Mouse (Mus musculus) layer of hippocampus, postnatal 14 days (tissue): ENCODE data around the gene Ddah2. TPM values are rescaled to one million over a fixed set of nuclear protein-coding genes. Genes with fewer than 3 reads are reported as not detected.

Experiments used
- DNase-seq, 2 experiments: peaks; one replicate each; pipeline ENCODE4 v3.0.0; 2021 to 2022; ENCODE audit warnings: low spot score in 2 of 2, mixed read lengths in 1 of 2
- total RNA-seq, 2 experiments: library from RNA; stranded (reverse); gene quantifications; 2 replicates each; pipeline ENCODE4 v1.2.3; 2021

Gene Ddah2
- total RNA-seq, 2 experiments from 2014 or later, result 26.4 to 33.1 TPM

DNA sequence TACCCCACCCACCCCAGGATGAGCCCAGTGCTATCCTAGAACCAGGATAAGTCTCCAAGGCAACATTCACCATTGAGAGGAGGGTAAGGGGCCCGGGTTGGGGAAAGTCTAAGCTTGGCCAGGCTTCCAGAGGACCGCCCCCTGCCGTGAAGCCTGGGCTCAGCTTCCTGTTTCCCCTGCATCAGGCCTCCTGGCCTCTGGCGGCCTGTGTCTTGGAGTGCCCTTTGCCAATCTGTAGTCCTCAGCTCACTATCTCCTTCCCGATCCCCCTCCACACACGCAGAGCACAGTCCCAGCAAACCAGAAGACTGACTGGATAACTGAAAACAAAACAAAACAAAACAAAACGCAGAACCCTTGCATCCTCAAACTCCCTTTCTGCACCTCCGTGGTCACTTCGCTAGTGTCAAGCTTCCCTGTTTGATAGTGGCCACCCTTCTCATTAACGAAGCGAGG is 9.2 kb upstream of the Ddah2 start, which contains the start of gene Clic1:
TSS of gene Clic1 (plus strand) at position 406 of the 456 bp plus-strand sequence.
- DNase-seq, result no peak

DNA sequence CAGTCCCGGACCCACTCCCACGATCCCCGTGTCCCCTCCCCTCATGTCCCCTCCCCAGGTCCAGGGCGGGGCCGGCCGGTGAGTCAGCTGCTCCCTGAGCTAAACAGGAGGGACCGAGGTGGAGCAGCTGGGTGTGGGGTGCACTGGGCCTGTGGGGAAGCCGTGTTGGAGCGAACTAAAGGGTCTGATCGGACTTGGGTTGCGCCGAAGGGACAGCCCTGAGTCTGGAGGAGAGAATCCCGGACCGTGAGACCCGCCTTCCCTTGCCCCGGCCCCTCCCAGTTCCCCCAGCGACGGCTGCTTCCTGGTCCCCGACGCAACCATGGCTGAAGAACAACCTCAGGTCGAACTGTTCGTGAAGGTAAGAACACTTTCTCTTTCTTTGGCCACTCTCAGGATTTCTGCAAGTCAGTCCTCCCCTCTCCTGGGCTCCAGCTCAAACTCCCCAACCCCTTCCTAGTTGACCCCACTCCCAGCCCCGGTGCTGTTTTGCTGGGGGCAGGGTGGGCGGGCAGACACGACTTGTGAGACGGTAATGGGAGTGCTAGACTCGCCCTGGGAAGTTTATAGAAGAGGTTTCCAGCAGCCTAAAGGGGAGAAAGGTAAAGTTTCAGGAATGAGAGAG is 8.6 kb upstream of the Ddah2 start:
- no peak for DNase-seq

DNA sequence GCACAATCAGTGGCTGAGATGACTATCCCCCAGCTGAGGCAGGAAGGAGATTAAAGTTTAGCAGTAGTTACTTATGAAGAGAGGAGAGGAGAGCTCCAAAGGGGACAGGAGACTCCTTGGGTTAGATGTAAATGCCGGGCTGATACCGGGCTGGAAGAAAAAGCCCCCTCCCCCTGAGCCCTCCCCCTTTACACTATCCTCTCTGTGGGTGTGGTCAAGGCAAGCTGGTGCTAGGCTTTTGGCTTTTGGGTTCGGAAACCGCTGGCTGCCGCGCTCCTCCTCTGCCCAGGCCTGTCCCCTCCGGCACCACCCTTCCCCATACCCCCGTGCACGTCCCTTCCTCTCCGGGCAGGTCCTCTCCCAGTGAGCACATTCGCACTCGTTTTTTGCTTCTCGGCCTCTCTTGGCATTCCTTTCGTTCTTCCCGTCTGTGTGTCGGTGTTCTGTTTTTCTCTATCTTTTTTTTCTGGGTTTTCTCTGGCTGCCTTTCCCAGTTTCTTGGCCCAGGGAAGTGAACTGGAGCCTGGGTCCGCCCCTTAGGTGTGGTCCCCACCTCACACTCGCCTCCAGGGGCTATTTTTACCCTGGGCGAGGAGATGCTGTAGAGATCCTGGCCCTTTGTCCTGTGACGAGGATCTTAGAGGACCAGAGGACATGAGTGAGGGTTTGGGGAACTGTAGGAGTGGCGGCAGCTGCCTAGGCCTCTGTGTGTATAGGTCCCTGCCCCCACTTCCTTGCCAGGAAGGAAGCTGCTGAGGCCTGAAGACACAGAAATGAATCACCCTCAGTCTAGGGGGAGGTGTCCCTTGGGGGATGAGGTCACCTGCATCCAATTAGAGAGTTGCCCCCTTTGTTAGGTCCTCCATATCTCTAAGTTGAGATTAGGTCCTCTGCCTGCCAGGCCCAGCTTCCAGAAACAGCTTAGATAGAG is 7.4 kb upstream of the Ddah2 start:
- DNase-seq, result no peak

DNA sequence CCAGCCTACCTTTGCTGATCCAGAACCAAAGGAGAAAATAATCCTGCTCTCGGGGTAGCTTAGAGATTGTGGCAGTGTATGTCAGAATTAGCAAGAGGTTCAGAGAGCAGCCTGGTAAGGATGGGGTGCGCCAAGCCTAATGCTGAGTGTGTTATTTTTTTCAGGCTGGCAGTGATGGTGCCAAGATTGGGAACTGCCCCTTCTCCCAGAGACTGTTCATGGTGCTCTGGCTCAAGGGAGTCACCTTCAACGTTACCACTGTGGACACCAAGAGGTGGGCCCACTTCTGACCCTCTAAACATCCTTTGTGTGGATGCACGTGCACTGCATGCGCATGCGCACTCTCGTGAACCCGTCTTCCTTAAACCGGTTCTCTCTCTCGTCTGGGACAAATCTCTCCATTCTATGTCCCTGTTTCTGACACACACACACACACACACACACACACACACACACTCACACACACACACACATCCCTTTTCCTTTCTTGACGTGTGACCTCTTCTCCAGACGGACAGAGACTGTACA is 6.5 kb upstream of the Ddah2 start:
- no peak for DNase-seq

DNA sequence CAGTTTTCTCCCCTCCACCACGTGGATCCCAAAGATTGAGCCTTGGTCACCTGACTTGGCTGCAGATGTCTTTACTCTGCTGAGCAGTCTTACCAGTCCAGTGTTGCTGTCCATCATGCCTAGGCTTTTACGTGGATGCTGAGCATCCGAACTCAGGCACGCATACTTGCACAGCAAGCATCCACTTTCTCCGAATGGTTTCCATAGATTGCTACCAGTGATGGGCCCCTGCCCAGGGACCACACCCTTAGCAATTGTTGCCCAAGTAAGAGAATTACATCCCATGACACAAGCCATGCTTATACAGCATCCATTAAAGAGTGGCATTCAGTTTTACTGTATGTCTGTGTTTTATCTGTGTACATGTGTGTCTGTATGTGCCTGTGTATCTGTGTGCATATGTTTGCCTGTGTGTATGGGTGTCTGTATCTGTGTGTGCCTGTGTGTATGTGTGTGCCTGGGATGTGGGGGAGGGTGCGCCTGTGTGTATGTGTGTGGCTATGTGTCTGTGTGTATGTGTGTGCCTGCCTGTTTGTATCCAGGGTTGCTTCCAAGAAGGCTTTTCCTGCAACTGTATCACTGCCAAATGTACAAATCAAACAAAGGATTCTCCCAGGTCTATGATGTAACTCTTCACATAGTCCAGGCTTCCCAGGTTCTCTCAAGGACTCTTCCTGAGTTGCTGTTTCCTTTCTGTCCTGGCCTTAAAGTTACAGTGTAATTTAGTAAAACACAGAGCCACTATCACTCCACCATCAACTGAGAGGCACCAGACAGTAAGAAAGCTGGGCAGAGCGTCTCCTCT is 2.9 kb upstream of the Ddah2 start:
- DNase-seq, result no peak

DNA sequence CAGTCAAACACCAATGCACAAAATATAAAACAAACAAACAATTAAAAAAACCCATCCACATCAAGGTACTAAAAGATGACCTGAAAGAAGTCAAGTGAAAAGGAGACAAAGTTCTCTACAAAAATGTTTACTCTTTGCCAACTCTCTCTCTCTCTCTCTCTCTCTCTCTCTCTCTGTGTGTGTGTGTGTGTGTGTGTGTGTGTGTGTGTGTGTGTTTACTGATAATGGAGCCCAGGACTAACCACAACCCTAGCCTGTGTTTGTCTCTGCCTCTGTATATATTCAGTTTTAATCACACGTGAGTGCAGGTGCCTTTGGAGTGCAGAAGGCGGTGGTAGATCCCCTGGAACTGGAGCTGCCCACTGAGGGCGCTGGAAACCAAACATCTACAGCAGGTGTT is 1.7 kb upstream of the Ddah2 start:
- no peak for DNase-seq

DNA sequence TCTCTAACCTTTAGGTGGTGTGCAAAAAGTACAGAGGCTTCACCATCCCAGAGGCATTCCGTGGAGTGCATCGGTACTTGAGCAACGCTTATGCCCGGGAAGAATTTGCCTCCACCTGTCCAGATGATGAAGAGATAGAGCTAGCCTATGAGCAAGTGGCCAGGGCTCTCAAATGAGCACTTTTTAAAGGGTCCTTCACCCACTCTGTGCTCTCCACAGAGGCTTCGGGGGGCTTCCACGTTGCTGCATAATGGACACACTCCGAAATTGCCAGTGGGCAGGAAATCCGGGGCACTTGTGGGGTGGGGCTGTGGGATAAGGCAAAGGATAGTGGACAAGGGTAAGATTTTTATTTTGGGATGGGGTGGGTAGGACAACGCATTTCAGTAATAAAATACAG is 519 bp upstream of the Ddah2 start:
- DNase-seq, result no peak

DNA sequence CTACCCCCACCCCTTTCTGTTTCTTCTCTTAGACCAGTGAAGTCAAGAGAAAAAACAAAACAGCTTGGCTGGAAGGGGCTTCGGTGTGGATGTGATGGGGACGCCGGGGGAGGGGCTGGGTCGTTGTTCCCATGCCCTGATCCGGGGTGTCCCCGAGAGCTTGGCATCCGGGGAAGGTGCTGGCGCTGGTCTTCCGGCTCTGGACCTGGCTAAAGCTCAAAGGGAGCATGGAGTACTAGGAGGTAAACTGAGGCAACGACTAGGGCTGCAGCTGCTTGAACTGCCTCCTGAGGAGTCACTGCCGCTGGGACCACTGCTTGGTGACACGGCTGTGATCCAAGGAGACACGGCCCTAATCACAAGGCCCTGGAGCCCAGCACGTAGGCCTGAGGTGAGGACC is 1.2 kb downstream of the Ddah2 start:
- no peak for DNase-seq

DNA sequence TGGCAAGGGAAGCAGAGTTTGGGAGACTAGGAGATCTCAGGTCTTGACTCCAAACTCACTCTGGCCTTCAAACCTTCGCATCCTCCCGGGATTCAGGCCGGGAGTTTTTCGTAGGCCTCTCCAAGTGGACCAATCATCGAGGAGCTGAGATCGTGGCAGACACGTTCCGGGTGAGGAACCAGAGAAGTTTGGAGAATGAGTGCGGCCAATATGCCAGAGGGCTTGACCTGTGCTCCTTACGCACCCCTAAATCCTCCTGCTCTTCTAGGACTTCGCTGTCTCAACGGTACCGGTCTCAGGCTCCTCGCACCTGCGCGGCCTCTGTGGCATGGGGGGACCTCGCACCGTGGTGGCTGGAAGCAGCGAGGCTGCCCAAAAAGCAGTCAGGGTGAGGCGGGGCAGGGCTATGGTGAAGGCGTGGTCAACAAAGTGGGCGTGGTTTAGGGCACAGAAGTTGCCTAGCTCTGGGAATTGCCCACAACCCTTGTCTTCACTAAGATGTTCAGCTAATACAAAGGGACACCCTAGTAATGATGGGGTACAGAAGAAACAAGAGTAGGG is 2.0 kb downstream of the Ddah2 start:
- no peak for DNase-seq

DNA sequence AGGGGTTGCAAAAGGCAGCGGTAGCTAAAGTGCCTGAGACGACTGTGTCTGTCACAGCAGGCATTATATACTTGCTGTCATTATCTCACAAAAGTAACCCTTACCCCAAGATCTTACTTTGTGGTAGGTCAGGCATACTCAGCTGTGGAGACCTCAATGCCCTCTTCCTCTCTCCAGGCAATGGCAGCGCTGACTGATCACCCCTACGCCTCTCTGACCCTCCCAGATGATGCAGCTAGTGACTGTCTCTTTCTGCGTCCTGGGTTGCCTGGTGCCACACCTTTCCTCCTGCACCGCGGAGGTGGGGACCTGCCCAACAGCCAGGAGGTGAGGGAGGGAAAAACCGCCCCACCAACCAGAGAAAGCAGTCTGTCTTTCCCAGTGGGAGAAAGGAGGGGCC is 2.5 kb downstream of the Ddah2 start:
- no peak for DNase-seq

DNA sequence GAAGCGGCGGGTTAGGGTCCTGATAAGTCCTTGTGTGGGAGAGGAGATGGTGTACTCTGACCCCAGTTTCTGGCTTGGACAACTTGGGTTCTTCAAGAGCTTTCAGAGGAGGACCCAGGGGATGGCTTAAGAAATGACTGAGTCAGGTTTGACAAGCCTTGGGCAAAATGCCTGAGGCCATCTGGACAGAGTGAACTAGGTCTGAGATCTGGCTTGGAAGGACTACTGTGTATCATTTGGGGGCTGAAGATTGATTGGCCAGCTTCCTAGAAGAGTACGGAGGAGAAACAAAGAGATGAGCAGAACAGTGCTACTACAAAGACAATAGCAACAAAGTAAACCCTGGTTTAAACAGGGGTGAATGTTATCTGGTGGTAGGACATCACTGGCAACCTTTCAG is 4.6 kb downstream of the Ddah2 start:
- DNase-seq, result no peak

DNA sequence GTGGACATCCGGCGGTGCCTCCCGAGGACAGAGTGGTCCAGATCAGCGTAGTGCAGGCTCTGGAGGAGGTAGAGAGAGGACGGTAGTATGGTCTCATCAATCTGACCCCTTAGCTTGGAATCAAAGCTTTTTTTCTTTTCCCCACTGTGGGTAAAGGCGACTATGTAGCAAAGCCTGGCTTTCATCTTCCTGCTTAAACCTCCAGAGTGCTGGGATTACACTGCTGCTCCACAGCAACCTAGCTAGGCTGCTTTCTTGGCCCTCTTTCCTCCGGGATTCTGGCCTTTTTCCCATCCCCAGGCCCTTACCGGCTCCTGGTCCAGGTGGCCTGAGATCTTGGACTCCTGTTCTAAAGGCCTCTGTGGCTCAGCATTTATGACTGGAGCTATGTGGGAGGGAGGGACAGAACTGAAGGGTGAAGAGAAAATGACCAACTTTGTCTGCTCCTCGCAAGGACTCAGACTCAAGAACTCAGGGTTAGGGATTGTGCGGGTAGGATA is 5.6 kb downstream of the Ddah2 start:
- DNase-seq, result no peak

DNA sequence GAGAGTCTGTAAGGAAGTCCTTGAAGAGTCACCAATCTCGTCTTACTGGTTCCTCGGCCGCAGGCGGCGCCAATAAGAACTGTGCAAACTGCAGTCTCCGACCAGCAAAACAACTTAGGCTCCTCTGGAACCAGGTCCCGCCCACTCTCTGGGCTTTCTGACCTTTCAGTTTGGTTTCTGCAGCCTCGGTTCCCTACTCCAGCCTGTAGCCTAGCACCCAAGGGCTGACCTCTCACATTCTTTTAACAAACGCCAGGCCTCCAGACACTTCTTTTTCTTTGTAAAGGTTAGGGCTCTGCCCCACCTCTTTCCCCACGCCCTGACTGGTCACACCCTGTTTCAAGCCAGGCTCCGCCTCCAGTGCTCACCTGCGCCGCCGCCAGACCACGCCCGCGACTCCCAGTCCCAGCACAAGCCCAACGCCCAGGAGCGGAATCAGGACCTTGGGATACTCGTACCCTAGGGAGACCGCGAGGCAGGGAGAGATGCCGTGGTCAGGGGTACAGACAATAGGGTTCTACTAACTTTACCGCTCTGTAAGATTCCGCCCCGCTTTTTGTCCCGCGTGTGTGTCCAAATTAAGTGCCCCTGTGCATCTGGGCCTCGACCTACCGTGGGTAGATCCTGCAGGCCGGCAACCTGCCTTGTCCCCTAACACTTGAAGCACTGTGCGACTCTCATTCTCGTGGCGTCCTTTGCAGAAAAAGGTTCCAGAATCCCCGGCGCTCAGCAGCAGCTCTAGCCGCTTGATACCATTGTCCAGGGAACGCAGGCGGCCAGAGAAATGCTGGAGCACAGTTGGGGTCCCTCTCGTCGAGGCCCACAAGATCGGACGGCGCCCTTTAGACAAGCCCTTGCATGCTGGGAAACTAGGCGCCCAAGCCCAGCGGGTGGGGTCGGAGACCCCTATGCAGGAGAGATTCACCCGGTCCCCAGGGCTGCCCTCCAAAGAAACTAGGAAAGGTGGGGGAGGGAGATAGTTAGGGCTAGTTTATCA is 6.4 kb downstream of the Ddah2 start, which contains the start of gene Ly6g6c:
TSS of gene Ly6g6c (plus strand) at position 438 of the 997 bp plus-strand sequence.
- DNase-seq, result no peak

DNA sequence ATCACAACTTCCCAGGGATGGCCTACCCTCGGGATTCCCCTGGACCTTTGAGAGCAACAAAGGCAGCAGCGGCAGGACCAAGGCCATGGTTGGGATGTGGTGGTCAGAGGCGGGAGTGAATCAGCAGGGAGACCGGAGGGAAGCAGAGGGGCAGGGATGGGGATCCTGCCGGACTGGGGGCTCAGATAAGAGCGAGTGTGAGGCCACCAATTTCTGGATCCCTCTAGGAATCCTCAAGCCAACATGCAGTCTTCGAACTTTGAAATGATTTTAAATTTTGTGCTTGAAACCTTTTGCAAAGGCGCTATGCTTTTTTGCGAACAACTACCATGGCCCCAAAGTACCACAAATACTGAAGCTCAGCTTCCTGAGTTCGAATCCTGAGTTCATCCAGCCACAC is 7.2 kb downstream of the Ddah2 start, which contains the start of gene Mpig6b:
TSS of gene Mpig6b (minus strand) at position 101 of the 400 bp plus-strand sequence.
- DNase-seq, result no peak

DNA sequence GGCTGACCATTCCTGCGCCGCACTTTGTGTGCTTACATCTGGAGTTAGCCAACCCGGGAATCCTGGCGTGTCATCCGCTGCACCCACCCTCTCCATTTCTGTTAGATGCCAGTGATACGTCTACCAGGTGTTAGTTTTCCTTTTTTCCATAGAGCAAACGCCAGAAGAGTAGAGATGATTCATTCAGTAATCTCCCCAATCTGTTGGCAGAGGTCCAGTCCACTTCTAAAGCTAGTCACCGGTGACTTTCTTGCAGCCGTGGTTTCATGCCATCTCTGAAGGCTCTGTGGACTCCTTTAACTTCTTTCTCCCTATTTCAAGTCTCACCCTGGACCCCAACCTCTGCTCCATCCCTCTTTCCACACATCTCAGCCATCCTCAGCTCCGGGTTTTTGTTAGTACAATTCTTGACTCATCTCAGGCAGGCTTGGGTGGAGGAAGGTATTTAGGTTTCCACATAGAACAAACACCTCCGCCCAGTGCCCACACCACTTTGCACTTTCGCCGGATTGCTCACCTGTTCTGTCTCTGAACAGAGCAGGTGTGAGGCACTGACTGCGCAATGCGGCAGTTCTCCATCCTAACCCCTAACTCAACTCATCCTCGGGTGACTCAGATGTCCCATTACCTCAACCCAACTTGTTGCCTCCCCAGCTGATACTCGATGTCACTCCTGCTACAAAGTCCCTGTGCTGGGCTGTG is 9.5 kb downstream of the Ddah2 start:
- no peak for DNase-seq

DNA sequence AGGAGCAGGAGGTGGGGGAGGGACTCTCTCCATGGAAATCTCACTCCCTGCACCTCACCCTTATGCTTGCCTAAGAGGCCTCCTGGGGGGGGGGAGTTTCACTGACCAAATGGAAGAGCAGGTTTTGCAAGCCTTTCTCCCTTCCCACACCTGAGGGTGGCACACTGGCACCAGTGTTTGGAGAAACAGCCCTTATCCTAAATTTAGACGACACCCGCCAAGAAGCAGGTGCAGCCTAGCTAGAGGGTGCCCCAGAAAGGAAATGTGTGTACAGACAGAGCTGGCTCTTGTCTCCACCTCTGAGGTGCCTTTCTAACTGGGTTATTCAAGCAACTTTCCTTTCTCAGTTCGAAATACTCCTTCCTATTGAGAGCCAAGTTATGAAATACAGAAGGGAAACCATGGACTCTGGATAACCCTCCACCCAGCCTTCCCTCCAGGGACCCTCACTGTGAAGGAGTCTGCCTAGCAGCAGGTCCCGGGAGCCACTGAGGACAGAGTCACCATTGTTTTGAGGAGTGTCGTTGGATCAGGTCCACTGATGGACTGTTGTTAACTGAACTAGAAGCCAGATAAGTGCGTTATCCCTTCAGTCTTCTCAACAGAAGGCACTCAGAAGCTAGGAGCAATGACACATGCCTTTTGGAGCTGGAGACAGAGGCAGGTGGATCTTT is 11.9 kb downstream of the Ddah2 start:
- no peak for DNase-seq

DNA sequence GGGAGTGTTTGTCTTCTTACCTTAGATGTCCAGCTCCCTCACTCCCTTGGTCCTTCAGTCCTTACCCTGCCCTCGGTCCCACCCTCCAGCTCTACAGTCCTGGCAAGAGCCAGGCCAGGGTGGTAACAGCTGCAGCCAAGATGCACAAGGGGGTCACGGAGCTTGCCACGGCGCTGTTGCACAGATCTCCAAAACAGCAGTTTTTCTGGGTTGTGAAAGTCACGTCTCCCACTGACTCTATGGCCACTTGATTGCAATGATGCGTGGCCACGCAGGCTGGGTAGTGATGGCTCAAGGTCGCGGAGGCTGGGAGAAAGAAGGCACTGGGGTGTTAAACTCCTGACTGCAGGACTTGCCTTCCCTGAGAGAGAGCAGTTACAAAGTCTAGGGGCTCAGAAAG is 12.6 kb downstream of the Ddah2 start:
- no peak for DNase-seq

DNA sequence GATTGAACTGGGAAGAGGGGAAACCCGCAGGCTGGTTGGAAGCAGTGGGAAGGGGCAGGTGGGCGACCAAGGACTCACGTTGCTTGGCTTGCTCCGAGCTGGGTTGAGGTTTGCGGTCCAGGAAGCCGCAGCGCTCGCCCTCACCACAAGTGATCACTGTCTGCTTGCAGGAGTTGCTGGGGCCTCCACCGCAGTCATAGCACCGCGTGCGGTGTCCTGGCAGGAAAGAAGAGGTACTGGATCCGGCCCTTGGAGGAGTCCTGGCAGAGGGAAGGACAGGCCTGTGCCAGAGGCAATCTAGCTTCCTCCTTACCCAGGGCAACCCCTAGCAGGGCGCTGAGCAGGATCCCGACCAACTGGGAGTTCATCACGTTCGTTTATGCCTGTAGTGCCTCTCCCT is 15.3 kb downstream of the Ddah2 start:
- DNase-seq, result no peak
